Mouse (Mus musculus): Measurements from ENCODE around the gene Efhd2. TPM values are rescaled to one million over a fixed set of nuclear protein-coding genes. Genes with fewer than 3 reads are reported as not detected.

The Efhd2 gene
- 37.1 and 47.2 TPM in 2 replicates for total RNA-seq (2017)

DNA sequence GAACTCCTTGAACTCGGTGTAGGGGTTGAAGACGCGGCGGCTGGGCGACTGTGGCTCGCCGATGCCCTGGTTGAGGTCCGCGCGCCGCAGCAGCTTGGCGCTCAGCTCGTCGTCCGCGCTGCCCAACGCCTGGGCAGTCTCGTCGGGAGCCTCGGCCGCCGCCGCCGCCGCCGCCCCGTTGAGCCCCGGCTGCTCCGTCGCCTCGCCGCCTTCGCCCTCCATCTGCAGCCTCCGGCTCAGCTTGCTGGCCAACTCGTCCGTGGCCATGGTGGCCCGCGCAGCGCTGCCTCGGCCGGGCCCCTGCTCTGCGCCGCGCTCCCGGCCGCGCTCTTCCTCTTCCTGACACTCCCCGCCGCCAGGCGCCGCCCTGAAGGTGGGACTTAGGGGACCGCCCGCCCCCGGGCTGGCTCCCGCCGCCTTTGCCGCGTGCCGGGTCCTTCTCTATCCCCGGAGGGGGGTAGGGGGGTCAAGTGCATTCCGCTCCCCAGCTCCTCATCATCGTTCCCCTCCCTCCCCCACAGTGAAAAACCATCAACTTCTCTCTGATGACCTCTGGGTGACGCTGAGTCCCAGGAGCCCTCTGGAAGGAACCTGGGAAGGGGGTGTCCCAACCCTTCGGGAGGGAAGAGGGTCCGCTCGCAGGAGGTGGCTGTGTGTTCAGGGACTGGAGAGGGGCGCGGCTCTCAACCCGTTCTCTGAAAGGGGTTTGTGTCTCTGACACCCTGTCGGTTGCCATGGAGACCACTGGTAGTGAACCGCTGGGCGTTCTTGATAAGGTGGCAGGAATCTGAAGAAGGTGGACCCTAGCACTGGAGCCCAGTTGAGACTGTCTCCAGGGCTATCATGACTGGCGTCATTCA is at the start of gene Efhd2:
Efhd2 (minus strand) TSS at position 320 of the 860 bp plus-strand sequence.
- peak; percentile 71 to 72 for ATAC-seq (replicated peaks in 1 of 2; ENCODE audit: insufficient read depth in 1 of 2, low FRiP score in 2 of 2, low TSS enrichment in 1 of 2, low read depth in 1 of 2, poor library complexity in 2 of 2, severe bottlenecking in 2 of 2)

GRCm38 (mm10) chr4:141923961-141924360 is 49.2 kb upstream of the Efhd2 start:
- no peak for ATAC-seq (replicated peaks in 1 of 2; ENCODE audit: insufficient read depth in 1 of 2, low FRiP score in 2 of 2, low TSS enrichment in 1 of 2, low read depth in 1 of 2, poor library complexity in 2 of 2, severe bottlenecking in 2 of 2)

GRCm38 (mm10) chr4:141920391-141920790 is 45.7 kb upstream of the Efhd2 start:
- no peak for ATAC-seq (replicated peaks in 1 of 2; ENCODE audit: insufficient read depth in 1 of 2, low FRiP score in 2 of 2, low TSS enrichment in 1 of 2, low read depth in 1 of 2, poor library complexity in 2 of 2, severe bottlenecking in 2 of 2)

- peak; percentile 54 to 60 for ATAC-seq (replicated peaks in 1 of 2; ENCODE audit: insufficient read depth in 1 of 2, low FRiP score in 2 of 2, low TSS enrichment in 1 of 2, low read depth in 1 of 2, poor library complexity in 2 of 2, severe bottlenecking in 2 of 2)
Measured at GRCm38 (mm10) chr4:141917735-141918419, 43.2 kb upstream of the Efhd2 start.

DNA sequence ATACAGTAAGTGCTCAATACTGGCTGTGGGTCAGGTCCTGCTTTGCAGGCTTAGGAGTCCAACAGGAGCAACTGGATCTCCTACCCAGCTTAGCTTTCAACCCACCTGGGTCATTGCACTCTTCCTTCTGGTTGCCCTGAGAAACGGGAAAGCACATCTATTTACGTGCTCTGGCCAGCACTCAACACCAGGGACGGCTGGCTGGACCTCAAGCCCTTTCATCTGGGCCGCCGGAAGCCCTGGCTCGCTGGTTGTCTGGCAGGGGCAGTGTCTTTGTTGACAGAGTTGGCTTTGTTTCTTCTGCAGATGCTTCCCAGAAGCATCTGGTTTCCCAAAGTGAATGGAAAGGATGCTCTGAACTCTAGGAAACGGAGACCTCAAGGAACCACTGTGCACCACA is 39.3 kb upstream of the Efhd2 start:
- ATAC-seq (replicated peaks in 1 of 2; ENCODE audit: insufficient read depth in 1 of 2, low FRiP score in 2 of 2, low TSS enrichment in 1 of 2, low read depth in 1 of 2, poor library complexity in 2 of 2, severe bottlenecking in 2 of 2): no peak

- ATAC-seq (replicated peaks in 1 of 2; ENCODE audit: insufficient read depth in 1 of 2, low FRiP score in 2 of 2, low TSS enrichment in 1 of 2, low read depth in 1 of 2, poor library complexity in 2 of 2, severe bottlenecking in 2 of 2): no peak
Measured at GRCm38 (mm10) chr4:141913201-141913993, 38.7 kb upstream of the Efhd2 start.

GRCm38 (mm10) chr4:141904710-141905109 is 30.0 kb upstream of the Efhd2 start:
- no peak for ATAC-seq (replicated peaks in 1 of 2; ENCODE audit: insufficient read depth in 1 of 2, low FRiP score in 2 of 2, low TSS enrichment in 1 of 2, low read depth in 1 of 2, poor library complexity in 2 of 2, severe bottlenecking in 2 of 2)

- ATAC-seq (replicated peaks in 1 of 2; ENCODE audit: insufficient read depth in 1 of 2, low FRiP score in 2 of 2, low TSS enrichment in 1 of 2, low read depth in 1 of 2, poor library complexity in 2 of 2, severe bottlenecking in 2 of 2): no peak
Measured at GRCm38 (mm10) chr4:141902479-141902858, 27.7 kb upstream of the Efhd2 start.

- no peak for ATAC-seq (replicated peaks in 1 of 2; ENCODE audit: insufficient read depth in 1 of 2, low FRiP score in 2 of 2, low TSS enrichment in 1 of 2, low read depth in 1 of 2, poor library complexity in 2 of 2, severe bottlenecking in 2 of 2)
Measured at GRCm38 (mm10) chr4:141901711-141902478, 27.2 kb upstream of the Efhd2 start.

DNA sequence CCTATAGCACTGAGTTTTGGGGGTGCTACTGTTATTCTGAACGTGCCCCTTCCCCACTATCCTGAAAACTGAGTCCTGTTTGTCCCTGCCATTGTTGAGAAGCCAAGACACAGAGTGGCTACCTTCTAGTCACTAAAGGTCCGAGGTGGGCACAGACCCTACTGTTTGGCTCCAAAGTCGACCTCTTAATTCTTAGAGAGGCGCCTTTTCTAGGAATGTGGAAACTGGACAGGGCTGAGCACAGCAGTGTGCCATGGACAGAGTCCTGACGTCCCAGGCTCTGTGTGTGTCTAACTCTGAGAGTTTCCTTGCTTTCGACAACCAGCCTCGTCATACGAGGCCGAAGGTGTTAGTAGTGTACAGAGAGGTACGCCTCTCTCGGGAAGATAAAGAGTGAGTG is 25.7 kb upstream of the Efhd2 start:
- ATAC-seq (replicated peaks in 1 of 2; ENCODE audit: insufficient read depth in 1 of 2, low FRiP score in 2 of 2, low TSS enrichment in 1 of 2, low read depth in 1 of 2, poor library complexity in 2 of 2, severe bottlenecking in 2 of 2): no peak

- ATAC-seq (replicated peaks in 1 of 2; ENCODE audit: insufficient read depth in 1 of 2, low FRiP score in 2 of 2, low TSS enrichment in 1 of 2, low read depth in 1 of 2, poor library complexity in 2 of 2, severe bottlenecking in 2 of 2): no peak
Measured at GRCm38 (mm10) chr4:141899936-141900335, 25.2 kb upstream of the Efhd2 start.

DNA sequence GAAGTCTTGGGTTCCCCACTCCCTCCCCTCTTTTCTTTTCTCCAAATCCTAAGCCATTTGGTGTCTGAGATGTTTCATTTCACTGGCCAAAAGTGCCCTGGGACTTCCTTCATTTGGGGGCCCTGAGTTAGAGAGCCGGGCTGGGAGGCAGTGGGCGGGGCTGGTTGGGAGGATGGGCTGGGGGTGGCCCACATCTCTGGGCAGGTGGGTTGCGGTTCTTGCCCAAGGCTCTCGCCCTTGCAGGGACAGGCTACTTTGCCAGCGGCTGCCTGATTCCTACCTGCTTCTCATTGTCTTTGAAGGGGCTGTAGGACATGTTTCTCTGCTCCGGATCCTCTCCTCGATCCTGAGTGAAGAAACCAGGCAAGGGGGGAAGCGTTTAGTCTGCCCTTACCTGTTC is 24.2 kb upstream of the Efhd2 start:
- ATAC-seq (replicated peaks in 1 of 2; ENCODE audit: insufficient read depth in 1 of 2, low FRiP score in 2 of 2, low TSS enrichment in 1 of 2, low read depth in 1 of 2, poor library complexity in 2 of 2, severe bottlenecking in 2 of 2): no peak

GRCm38 (mm10) chr4:141897838-141898237 is 23.1 kb upstream of the Efhd2 start:
- ATAC-seq (replicated peaks in 1 of 2; ENCODE audit: insufficient read depth in 1 of 2, low FRiP score in 2 of 2, low TSS enrichment in 1 of 2, low read depth in 1 of 2, poor library complexity in 2 of 2, severe bottlenecking in 2 of 2): no peak

DNA sequence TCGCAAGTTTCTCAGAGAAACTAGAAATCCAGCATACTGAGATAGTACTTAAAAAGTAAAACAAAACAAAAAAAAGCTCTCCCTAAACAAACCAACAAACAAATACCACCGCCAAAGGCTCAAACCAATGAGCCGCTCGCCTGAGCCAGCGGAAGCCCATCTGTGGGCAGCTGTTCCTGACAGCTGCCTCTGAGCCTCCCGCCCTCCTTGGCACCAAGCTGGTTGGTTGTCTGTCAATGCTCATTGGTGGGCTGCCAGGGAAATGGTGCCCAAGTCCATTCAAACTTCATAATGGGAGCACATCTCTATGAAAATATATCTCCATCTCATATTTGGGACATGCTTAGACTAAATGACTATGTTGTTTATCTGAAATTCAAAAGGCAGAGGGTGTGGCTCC is 22.5 kb upstream of the Efhd2 start:
- no peak for ATAC-seq (replicated peaks in 1 of 2; ENCODE audit: insufficient read depth in 1 of 2, low FRiP score in 2 of 2, low TSS enrichment in 1 of 2, low read depth in 1 of 2, poor library complexity in 2 of 2, severe bottlenecking in 2 of 2)

GRCm38 (mm10) chr4:141895772-141896171 is 21.1 kb upstream of the Efhd2 start:
- ATAC-seq (replicated peaks in 1 of 2; ENCODE audit: insufficient read depth in 1 of 2, low FRiP score in 2 of 2, low TSS enrichment in 1 of 2, low read depth in 1 of 2, poor library complexity in 2 of 2, severe bottlenecking in 2 of 2): peak; percentile 84 to 88

GRCm38 (mm10) chr4:141893157-141893784 is 18.6 kb upstream of the Efhd2 start:
- ATAC-seq (replicated peaks in 1 of 2; ENCODE audit: insufficient read depth in 1 of 2, low FRiP score in 2 of 2, low TSS enrichment in 1 of 2, low read depth in 1 of 2, poor library complexity in 2 of 2, severe bottlenecking in 2 of 2): no peak

Data from hematopoietic stem cell, adult 5-6 weeks (primary cell).